Mouse (Mus musculus) spleen, postnatal 10 days (tissue): ENCODE data around the gene Pmepa1.

ENCODE experiments used
- DNase-seq, 2 experiments: peaks; one replicate each; pipeline ENCODE4 v3.0.0; 2021 to 2022; ENCODE audit warnings: low spot score in 2 of 2

The Pmepa1 gene

GRCm38 (mm10) chr2:173276859-173277258 is 526 bp upstream of the Pmepa1 start:
- DNase-seq, result no peak

- DNase-seq, result peak in 1 of 2 experiments; percentile 21
Measured at GRCm38 (mm10) chr2:173275343-173276201, 761 bp downstream of the Pmepa1 start.

GRCm38 (mm10) chr2:173274428-173275342 is 1.6 kb downstream of the Pmepa1 start:
- no peak for DNase-seq

GRCm38 (mm10) chr2:173273885-173274284 is 2.4 kb downstream of the Pmepa1 start:
- DNase-seq, result no peak

- DNase-seq, result no peak
Measured at GRCm38 (mm10) chr2:173272354-173272900, 3.9 kb downstream of the Pmepa1 start.

DNA sequence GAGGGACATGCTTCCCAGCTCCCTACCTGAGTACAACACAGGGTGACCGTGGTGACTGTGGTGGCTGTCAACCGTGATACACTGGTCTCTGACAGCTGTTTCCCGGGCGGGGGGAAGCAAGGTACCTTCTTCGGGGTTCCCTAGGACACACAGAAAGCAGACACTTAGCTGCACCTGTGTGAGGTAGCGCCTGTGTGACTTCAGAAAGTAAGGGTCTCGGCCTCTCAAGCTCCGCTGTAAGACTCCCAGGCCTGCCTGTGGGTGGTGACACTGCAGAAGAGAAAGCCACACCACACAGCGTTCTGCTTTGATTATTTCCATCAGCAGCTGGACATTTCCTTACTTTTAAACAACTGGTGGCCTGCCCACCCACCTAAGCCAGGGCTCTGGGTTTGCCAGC is 4.8 kb downstream of the Pmepa1 start:
- DNase-seq, result no peak

- DNase-seq, result no peak
Measured at GRCm38 (mm10) chr2:173270601-173271248, 5.6 kb downstream of the Pmepa1 start.

- no peak for DNase-seq
Measured at GRCm38 (mm10) chr2:173270196-173270595, 6.1 kb downstream of the Pmepa1 start.

GRCm38 (mm10) chr2:173267562-173267961 is 8.8 kb downstream of the Pmepa1 start:
- DNase-seq, result no peak

GRCm38 (mm10) chr2:173266349-173267112 is 9.8 kb downstream of the Pmepa1 start:
- no peak for DNase-seq

GRCm38 (mm10) chr2:173265468-173266265 is 10.7 kb downstream of the Pmepa1 start:
- no peak for DNase-seq

DNA sequence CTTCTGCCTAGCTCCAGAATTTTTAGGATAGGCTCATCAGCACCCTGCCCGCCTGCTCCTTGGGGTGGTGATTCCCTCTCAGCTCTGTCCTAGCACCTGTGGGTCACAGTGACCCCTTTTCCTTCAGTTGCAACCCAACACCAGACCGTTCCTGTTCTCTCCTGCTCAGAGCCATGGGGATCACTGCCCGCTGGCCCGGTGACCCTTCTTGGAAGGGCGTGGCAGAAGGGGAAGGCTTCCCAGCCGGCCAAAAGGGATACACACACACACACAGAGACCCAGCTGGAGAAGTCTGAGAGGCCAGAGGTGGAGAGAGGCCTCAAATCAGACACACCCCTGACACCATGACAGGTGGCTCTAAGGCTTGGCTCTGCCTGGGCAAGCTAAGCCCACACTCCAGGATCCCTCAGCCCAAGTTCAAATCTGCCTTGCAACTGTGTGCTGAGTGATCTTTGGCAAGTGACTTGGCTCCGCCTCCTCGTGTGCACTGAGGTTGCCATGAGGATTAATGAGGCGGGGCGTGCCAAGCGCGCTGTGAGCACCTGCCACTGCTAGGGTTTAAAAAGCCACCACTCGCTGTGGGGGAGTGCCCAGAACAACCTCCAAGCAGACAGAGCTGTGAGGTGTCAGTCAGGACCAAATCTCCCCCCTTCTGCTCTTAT is 11.7 kb downstream of the Pmepa1 start:
- peak in 1 of 2 experiments; percentile 64 for DNase-seq

- no peak for DNase-seq
Measured at GRCm38 (mm10) chr2:173263636-173264330, 12.6 kb downstream of the Pmepa1 start.

DNA sequence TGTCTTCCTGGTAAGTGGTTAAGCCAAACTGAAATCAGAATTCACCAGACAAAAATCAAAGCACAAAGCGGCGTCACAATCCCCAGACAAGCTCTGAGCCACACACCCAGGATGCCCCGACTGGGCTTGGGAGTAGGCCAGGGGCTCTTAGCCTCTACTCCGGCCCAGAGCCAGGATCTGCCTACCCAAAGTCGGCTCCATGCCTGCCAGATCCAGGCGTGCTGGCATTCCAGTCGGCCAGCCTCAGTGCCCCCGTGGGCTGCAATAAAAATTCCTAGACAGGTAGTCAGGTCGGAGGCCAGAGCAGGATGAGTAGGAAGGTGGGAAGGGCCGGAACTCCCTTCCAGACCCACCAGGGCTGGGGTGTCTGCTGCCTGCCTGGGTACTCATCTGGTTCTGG is 14.8 kb downstream of the Pmepa1 start:
- DNase-seq, result no peak

DNA sequence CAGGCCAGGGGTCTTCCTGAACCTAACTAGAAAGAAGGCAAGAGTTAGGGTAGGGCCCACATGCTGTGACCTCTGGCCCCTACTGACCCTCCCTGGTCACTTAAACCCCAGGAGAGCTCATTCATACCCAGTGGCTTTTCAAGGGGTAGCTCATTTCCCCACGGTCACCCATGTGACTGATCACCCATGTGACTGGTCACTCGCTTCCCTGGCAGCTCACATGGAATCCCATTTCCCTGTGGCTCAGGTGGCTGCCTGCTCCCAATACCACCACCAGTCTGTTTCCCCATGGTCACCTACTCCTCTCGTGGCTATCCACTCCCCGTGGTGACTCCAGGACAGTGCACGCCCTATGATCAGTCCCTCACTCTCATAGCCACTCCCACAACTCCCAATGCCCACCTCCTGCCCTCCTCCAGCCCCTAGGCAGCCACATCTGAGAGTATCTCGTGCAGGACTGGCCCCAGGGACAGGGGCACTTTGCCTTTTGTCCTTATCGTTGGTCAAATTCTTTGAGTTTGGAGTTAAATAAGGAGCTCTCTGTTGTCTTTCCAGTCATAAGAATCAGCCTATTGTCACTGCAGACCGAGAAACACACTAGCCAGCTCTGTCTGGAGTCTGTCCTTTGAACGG is 17.8 kb downstream of the Pmepa1 start:
- DNase-seq, result no peak

- no peak for DNase-seq
Measured at GRCm38 (mm10) chr2:173257610-173258009, 18.7 kb downstream of the Pmepa1 start.

DNA sequence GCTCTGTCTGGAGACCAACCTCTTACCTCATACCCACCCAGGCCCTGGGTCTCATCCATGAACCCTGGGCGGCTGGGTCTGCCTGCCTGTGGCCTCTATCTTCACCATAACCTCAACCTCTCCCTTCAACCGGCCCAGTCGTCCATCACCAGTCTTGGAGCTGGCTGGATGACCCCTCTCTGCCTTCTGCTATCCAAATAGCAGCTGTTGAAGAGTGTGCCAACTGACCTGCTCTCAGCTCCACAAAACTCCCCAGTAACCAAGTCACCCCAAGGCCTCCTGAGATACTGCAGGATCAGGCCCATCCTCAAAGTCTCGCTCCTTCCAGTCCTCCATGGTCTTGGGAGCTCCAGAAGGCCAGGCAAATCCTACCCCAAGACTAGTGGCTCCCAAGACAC is 19.8 kb downstream of the Pmepa1 start:
- DNase-seq, result no peak

DNA sequence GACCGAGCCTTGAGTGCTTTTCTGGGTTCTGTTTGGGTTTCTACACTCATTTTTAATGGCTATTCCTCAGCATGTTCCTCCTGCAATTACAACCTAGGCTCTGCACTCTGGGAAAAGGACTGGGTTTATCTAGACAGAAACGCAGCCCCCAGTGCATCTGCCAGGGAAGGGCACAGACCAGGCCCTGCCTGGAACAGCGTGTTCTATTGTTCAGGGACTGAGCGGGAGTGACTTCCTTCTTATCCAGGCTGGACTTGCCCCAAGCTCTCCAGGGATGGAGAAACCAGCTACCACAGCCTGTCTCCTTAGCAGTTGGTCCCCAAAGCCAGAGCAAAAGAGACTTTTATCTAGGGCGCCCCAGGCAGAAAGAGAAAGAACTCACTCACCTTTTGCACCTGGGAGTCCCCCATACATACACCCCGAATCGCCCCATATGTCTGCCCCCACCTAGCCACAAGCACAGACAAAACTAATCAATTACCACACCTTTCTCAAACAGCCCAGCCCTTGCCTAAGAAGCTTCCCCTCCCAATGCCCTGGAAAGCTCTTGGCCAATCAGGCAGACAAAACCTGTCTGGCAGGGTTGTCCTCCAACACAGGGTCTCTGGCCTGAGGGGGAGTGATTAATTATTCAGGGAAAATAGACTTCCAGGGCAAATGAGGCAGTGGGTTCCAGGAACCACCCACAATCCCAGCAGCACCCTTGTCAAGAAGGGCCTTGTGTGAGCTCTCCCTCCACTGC is 20.4 kb downstream of the Pmepa1 start:
- no peak for DNase-seq
